Mouse (Mus musculus) CD4-positive helper T cell, adult 2 months (primary cell): ENCODE measurements around the gene Map3k7cl.

Experiments
- DNase-seq: peaks from one replicate; pipeline ENCODE4 v3.0.0-alpha.2; 2012; ENCODE audit warnings: low read depth, missing footprints, low spot score

The Map3k7cl gene

DNA sequence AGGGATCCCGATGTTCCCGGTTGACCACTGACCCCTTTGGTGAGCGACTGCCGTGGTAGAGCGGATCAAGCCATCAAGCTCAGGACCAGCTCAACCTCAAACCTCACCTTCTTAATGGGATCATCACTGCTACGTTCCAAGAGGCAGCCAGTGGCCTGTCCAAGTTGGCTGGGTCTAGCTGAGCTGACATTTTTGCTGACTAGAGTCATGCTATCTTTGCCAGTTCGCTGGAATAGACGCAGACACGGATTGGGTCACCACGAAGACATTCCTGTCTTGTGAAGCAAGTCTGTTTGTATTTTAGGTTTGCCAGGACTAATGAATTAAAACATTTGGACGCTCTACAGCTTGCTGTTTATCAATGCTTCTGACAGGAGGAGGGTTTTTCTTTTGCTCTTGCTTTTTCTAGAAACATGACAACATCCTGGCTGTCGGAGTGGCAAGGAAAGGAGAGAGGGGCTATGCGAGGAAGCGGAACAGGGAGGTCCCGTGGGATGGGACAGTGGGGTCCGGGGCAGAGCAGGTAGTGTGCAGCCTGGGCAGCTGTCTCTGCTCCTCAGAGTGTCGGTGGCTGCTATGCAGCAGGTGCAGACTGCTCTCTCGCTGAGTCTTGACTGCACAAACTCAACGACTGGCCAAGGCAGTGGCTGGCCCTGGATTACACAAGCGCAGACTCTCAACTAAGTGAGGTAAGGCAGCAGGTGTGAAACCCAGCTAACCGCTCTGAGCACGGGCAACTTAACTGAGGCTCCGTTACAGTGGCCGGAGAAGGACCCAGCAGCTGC, at the start of gene Map3k7cl:
Gene Map3k7cl (plus strand): TSS at position 424 of the 785 bp plus-strand sequence.
- DNase-seq = no peak

- DNase-seq = no peak
Measured at GRCm38 (mm10) chr16:87511706-87512105, 41.4 kb upstream of the Map3k7cl start.

- no peak for DNase-seq
Measured at GRCm38 (mm10) chr16:87512331-87512730, 40.8 kb upstream of the Map3k7cl start.

GRCm38 (mm10) chr16:87524228-87524627, 28.9 kb upstream of the Map3k7cl start:
- no peak for DNase-seq

DNA sequence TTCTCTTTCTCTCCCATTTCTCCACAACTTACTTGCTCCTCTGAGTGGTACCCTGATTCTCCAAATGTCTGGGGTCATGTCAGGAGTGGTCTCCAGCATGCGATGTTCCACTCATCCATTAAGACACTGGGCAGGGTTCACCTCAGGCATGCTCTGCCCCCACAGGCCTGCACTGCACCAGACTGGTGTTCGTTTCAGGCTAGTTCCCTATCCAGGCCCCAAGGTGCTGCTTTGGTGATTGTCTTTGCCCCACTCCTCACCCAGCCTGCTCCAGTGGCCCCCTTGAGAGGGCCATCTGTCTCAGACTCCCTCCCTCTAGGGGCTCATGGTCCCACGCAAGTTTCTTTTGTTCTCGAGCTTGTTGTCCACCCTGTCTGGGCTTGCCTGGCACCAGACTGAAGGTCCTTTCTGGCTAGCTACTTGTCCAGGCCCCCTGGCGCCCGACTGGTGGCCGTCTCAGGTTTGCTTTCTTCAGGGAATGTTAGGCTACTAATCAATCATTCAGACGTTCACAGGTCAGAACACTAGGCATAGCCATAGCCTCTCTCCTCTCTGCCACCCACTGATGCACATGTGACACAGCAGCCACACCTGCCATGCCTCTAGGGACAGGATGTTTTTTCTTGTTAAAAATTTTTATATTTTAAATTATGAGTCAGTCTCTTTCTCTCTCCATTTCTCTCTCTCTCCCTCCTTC, 25.4 kb upstream of the Map3k7cl start:
- DNase-seq = no peak

GRCm38 (mm10) chr16:87528755-87529154, 24.4 kb upstream of the Map3k7cl start:
- no peak for DNase-seq

- no peak for DNase-seq
Measured at GRCm38 (mm10) chr16:87548348-87548747, 4.8 kb upstream of the Map3k7cl start.

DNA sequence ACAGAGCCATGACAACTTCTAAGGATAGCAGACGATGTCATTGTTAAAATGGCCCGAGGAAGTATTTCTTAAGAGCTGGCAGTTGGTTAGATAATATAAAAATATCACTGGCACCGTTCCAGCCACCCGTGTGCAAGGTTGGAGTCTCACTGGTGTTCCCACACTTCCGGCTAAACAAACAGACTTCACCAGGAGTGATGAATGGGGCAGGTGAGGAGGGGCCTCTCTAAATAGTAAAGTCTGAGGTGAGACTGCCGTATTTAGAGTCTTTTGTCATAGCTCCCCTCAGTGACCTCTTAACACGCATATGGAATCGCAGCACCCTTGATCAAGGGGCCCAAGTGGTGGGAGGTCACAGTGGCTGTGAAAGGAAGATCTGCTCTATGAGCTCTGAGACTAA, 3.2 kb downstream of the Map3k7cl start:
- DNase-seq = no peak

GRCm38 (mm10) chr16:87561501-87561900, 8.4 kb downstream of the Map3k7cl start:
- DNase-seq = no peak

DNA sequence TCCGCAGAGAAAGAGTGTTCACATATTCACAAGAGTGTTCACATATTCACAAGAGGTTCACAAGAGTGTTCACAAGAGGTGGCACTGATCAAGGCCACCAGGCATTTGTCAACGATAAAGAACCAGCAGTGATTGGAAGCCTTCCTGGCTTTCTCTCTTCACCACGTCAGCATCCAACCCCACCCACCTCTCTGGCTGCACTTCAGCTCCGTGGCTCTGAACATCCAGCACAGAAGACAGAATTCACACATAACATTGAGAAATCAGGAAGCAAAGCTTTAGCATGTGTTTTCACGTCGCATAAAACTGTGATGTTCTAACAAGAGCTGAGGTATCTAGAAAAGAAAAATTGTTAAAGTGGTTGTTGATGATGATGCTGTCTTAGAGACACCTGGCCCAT, 10.4 kb downstream of the Map3k7cl start:
- no peak for DNase-seq

GRCm38 (mm10) chr16:87564564-87564963, 11.4 kb downstream of the Map3k7cl start:
- DNase-seq = no peak

DNA sequence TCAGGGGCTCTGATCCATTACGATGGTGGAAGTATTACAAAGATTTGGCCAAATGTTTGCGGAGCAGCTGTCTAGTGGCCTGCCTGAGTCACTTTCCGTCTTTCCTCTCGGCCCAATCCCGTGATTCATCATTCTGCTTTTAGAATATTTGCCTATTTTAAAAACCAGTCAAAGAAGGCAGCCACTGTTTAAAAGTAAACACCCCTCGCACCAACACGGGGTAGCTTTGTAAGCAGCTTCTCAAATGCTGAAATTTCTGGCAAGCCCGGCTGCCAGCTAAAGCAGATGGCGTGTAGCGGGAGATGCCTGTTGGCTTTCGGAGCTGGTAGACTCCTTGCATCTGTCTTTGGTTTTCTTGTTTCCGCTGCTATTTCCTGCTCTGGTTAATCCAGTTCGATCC, 14.4 kb downstream of the Map3k7cl start:
- DNase-seq = no peak

DNA sequence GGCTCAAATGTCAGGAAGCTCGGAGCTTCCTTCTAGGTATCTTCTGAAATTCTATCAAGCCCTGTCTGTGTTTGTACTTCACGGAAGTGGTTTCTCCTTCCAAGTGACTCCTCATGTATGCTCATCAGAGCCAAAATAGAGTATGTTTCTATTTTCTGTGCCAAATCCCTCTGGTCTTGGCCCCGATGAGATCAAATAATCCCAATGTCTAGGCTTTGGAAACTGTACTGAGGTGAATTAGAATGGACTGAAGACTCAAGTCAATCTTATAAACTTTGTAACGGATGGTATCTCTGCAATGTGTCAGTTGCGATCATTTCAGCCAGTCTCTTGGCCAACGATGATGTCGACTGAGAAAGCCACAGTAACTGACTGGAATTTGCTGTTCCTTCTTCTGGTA, 15.1 kb downstream of the Map3k7cl start:
- no peak for DNase-seq

DNA sequence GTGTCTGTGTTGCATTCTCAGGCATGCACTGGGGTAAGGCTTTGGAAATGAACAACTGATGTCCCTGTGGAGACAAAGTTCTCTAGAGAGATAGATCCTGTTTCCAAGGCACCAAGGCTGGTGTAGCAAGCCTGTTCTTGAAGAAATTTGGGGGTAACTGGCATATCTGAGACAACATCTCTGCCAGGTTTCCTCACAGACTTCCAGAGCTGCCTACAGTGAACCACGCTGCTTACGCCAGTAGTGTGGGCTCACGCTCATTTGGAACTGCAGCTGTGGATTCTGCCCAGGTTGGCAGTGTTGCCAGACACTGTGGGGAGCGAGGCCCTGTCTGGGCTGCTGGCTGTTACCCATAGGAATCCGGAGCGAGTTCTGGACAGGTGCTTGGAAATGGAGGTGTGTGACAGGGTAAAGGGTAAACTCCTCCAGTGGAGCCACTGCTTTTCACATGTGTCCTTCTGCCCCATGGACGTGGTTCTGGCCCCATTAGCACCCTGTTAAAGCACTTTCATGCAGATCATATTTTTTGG, 16.5 kb downstream of the Map3k7cl start:
- DNase-seq = no peak

DNA sequence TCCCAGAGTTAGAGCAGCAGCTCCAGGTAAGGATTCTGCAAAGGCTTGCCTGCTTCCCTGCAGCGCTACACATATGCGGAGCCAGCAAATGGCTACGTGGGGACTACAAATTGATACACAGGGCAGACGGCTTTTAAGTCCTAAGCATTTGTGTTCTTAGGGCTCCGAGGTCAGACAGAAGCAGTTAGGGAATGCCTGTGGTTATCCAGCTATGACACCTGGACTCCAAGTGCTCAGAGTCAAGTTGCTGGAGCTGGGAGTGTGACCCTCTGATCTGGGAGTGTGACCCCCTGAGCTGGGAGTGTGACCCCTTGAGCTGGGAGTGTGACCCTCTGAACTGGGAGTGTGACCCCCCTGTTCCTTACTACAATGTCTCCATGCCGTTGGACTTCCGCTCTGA, 17.2 kb downstream of the Map3k7cl start:
- DNase-seq = no peak

GRCm38 (mm10) chr16:87573409-87573808, 20.3 kb downstream of the Map3k7cl start:
- DNase-seq = no peak

DNA sequence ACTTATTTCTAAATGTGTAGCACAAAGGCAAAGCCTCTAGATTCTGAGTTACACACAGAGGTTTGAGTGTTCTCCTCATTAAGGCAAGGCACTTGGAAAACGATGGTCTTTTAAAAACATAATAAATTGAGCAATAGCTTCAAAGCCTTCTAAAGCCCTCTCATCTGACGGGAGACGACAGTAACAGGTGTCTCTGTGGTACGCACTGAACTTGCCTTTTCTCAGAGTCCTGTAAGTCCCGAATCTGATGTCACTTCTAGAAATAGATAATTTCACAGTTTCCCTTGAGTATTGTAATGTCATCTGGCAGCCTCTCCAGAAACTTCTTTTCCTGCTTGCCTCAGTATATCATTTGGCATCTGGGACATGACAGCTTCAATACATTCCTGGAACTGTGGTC, 21.0 kb downstream of the Map3k7cl start:
- no peak for DNase-seq

GRCm38 (mm10) chr16:87575600-87575999, 22.5 kb downstream of the Map3k7cl start:
- no peak for DNase-seq

- no peak for DNase-seq
Measured at GRCm38 (mm10) chr16:87578881-87579280, 25.8 kb downstream of the Map3k7cl start.

DNA sequence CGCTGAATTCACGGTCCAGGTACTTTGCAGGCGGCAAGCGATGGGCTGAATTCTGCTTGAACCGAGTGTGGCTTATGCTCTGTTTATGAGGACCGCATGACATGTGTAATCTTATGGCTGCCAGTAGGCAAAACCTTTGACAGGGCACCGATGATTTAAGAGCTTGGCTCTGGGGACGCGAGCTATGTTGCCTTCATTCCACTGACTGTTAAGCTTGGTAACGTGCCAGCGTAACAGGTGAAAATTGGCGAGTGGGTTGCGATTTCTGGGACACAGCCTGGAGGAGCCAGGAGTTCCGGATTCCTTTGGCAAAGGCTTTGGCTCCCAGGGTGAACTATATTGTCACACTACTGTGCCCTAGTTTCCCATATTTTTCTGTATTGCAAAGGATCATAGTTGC, 26.3 kb downstream of the Map3k7cl start:
- no peak for DNase-seq

- no peak for DNase-seq
Measured at GRCm38 (mm10) chr16:87582776-87583175, 29.6 kb downstream of the Map3k7cl start.

GRCm38 (mm10) chr16:87584618-87585017, 31.5 kb downstream of the Map3k7cl start:
- peak; percentile 7 for DNase-seq
